Mouse (Mus musculus): Measurements from ENCODE around the gene Pcolce2.

DNA sequence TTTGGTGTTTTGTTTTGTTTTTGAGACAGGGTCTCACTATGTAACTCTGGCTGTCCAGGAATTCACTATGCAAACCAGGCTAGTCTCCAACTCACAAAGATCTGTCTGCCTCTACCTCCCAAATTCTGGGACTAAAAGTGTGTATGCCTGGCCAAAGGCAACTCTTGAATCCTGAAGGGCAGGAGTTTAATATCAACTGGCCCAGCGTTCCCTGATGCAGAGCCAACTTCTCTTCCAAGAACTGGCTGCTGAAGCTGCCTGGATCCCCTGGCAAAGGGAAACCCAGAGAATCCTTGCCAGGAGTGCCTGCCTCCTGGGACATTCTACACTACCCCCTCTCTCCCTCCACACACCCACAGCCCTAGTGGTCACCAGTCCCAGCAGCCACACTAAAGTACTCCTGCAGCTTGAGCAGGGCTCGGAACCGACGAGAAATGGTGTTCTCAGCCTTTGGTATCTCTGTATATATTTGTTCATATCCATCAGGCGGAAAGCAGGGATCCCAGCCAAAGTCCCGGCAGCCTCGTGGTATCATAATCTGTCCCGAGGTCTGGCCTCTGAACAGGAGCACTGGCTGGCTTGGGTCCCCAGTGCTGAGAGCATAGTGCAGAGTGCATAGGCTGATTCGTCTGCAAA is 37.8 kb downstream of the Pcolce2 start:
- TF ChIP-seq GATA1 (IDR thresholded peaks at IDR 0.05; ENCODE audit: borderline replicate concordance, low read length) (no peak), FLI1 (IDR thresholded peaks at IDR 0.05; ENCODE audit: low read length) (no peak)
